20 mouse cellular contexts compared by ENCODE assay signal in the genomic region with DNA sequence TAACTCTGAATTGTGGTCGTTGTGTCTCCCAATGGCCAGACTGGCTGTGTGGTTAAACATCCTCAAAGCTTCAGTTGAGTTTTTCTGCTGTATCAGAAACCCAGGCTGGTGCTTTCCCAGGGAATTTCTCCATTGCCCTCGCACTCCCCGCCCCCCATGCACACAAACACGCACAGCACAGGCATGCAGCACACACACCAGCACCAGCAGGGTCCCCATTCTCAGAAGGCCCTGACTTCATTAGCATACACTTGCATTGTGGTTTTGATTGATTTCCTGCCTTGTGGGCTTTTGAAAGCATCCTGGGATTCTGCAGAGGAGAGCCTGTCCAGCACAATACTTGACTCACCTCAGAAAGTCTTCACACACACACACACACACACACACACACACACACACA.
DNase-seq lines count a peak whose midpoint lies in the region; ATAC-seq and TF ChIP-seq lines count a peak whose summit lies in the region.
"Had no signal": no experiment of that assay in that cellular context is flagged by ENCODE, and none has a peak within 500 bp of the region (broad histone marks: within the 10 kb centered on the region; RNA-seq: fewer than 3 reads in every experiment).

No protein-coding gene starts in this region.

- TF ChIP-seq POLR2A in kidney, adult 2 months (IDR thresholded peaks at IDR 0.05; ENCODE audit: low read depth, low read length): no peak

- H3K9me3 ChIP-seq in neural tube, embryonic 11.5 days (ENCODE audit: control insufficient read depth, low read length): no peaks in the 10 kb centered on the region
- no peaks in the 10 kb centered on the region for H3K9me3 ChIP-seq in midbrain, embryonic 14.5 days (ENCODE audit: control insufficient read depth, low read length)
- H3K9me3 ChIP-seq: embryonic facial prominence, embryonic 10.5 days; limb, embryonic 13.5 days; megakaryocyte, embryonic 14.5 days had no signal

- no peaks in the 10 kb centered on the region for H3K4me1 ChIP-seq in neural tube, embryonic 11.5 days (ENCODE audit: control insufficient read depth, insufficient read depth, low read length)
- H3K4me1 ChIP-seq in midbrain, embryonic 14.5 days (ENCODE audit: control insufficient read depth, insufficient read depth, low read length): no peaks in the 10 kb centered on the region
- no peaks in the 10 kb centered on the region for H3K4me1 ChIP-seq in kidney, adult 2 months (ENCODE audit: control insufficient read depth, insufficient read depth, low read length)
- H3K4me1 ChIP-seq: embryonic facial prominence, embryonic 10.5 days; limb, embryonic 13.5 days had no signal

- DNase-seq in neural tube, embryonic 11.5 days (ENCODE audit: low spot score): peak; percentile 51
- DNase-seq in neural tube, embryonic 10.5 days (ENCODE audit: extremely low spot score, low spot score): no peak
- peak; percentile 35 for DNase-seq in R1 (ENCODE audit: low read depth, low spot score)
- peak; percentile 5 for DNase-seq in embryo, embryonic 9.5 days (ENCODE audit: extremely low spot score)
- DNase-seq in midbrain, embryonic 14.5 days: peak; percentile 11
- DNase-seq in kidney, adult 2 months: no peak
- DNase-seq in lung, adult 18-20 months: no peak
- DNase-seq in cerebellum, postnatal 10 days: no peak
- DNase-seq: adrenal gland, postnatal 25 days; cerebellum, adult 8-10 months; gastrocnemius, postnatal 10 days; kidney, postnatal 4 days; lung, postnatal 10 days; retina, postnatal 1 day; thymus, postnatal 4 days had no signal

- no peaks in the 10 kb centered on the region for H3K36me3 ChIP-seq in neural tube, embryonic 11.5 days (ENCODE audit: control insufficient read depth, insufficient read depth, low read length)
- H3K36me3 ChIP-seq in midbrain, embryonic 14.5 days (ENCODE audit: control insufficient read depth, insufficient read depth, low read length): no peaks in the 10 kb centered on the region
- H3K36me3 ChIP-seq in kidney, adult 2 months (ENCODE audit: control insufficient read depth, insufficient read depth, low read length): no peaks in the 10 kb centered on the region
- H3K36me3 ChIP-seq: embryonic facial prominence, embryonic 10.5 days; limb, embryonic 13.5 days had no signal

- 45% methylated on average over 4 of the region's 4 CpGs for WGBS in neural tube, embryonic 11.5 days
- WGBS in midbrain, embryonic 14.5 days: 39% methylated on average over 4 of the region's 4 CpGs
- WGBS in kidney, adult 2 months: 83% methylated on average over 4 of the region's 4 CpGs

- no peak for TF ChIP-seq CTCF in kidney, adult 2 months (conservative IDR thresholded peaks at IDR 0.05; ENCODE audit: insufficient read depth, insufficient read length, low read depth, low read length)

- peak; percentile 87 for ATAC-seq in neural tube, embryonic 11.5 days (ENCODE audit: insufficient read depth, low FRiP score, low TSS enrichment)
- no peak for ATAC-seq in midbrain, embryonic 14.5 days (ENCODE audit: low FRiP score, low TSS enrichment)
- ATAC-seq: forebrain, embryonic 16.5 days had no signal

- H3K4me2 ChIP-seq in neural tube, embryonic 11.5 days (ENCODE audit: low read depth): no peak overlapping the region
- H3K4me2 ChIP-seq in midbrain, embryonic 14.5 days (ENCODE audit: low read length): no peak overlapping the region
- H3K4me2 ChIP-seq: limb, embryonic 13.5 days had no signal

- H3K9ac ChIP-seq in neural tube, embryonic 11.5 days (ENCODE audit: low read length): no peak overlapping the region
- no peak overlapping the region for H3K9ac ChIP-seq in midbrain, embryonic 14.5 days (replicated peaks; ENCODE audit: low read length)
- H3K9ac ChIP-seq: limb, embryonic 13.5 days; liver, embryonic 14.5 days had no signal

- H3K4me3 ChIP-seq in neural tube, embryonic 11.5 days (ENCODE audit: low read depth, low read length): no peak overlapping the region
- H3K4me3 ChIP-seq in midbrain, embryonic 14.5 days (replicated peaks; ENCODE audit: low read depth, low read length): no peak overlapping the region
- H3K4me3 ChIP-seq in kidney, adult 2 months (ENCODE audit: insufficient read depth, low read depth, low read length): no peak overlapping the region
- H3K4me3 ChIP-seq: embryonic facial prominence, embryonic 10.5 days; limb, embryonic 13.5 days; megakaryocyte, embryonic 14.5 days had no signal

- no peak overlapping the region for H3K27ac ChIP-seq in neural tube, embryonic 11.5 days (ENCODE audit: low read depth, low read length)
- H3K27ac ChIP-seq in midbrain, embryonic 14.5 days (replicated peaks; ENCODE audit: low read depth, low read length): no peak overlapping the region
- H3K27ac ChIP-seq in kidney, adult 2 months (ENCODE audit: insufficient read depth, low read depth, low read length): no peak overlapping the region
- H3K27ac ChIP-seq: embryonic facial prominence, embryonic 10.5 days; limb, embryonic 13.5 days; liver, embryonic 14.5 days had no signal

- no peaks in the 10 kb centered on the region for H3K27me3 ChIP-seq in neural tube, embryonic 11.5 days (ENCODE audit: control insufficient read depth, insufficient read depth, low read length)
- no peaks in the 10 kb centered on the region for H3K27me3 ChIP-seq in midbrain, embryonic 14.5 days (ENCODE audit: control insufficient read depth, insufficient read depth, low read length)
- no peaks in the 10 kb centered on the region for H3K27me3 ChIP-seq in kidney, adult 2 months (replicated peaks; ENCODE audit: control insufficient read depth, insufficient read depth, low read length)
- H3K27me3 ChIP-seq: limb, embryonic 13.5 days had no signal

Comparison
In these comparisons a context has a peak if more than half of its experiments do, and no peak if none do; other contexts are left out.
1. DNase-seq: peak in neural tube, embryonic 11.5 days (single experiment), R1 (single experiment), embryo, embryonic 9.5 days (single experiment) and midbrain, embryonic 14.5 days (single experiment); none in neural tube, embryonic 10.5 days (single experiment), kidney, adult 2 months (single experiment), lung, adult 18-20 months (0 of 2) and cerebellum, postnatal 10 days (0 of 2).